Mouse (Mus musculus): ENCODE measurements around the gene Trim43a. TPM values are rescaled to one million over a fixed set of nuclear protein-coding genes. Genes with fewer than 3 reads are reported as not detected.
"Not testable (repeated sequence)": the region's sequence is repeated elsewhere in the genome, so short reads cannot be mapped to it uniquely, and the experiment has no call there.

Gene Trim43a
- total RNA-seq (2022) = 1 to 10 TPM in 1 of 4 experiments, under 1 TPM in 3; 0.15 to 1.2 (median 0.42) TPM

GRCm38 (mm10) chr9:88580591-88580990 lies at the start of gene Trim43a:
Trim43a (plus strand) TSS chr9:88580891.
- not testable (repeated sequence) for DNase-seq

GRCm38 (mm10) chr9:88534093-88534492 lies 46.6 kb upstream of the Trim43a start:
- no peak for DNase-seq

GRCm38 (mm10) chr9:88539546-88540224 lies 41.0 kb upstream of the Trim43a start:
- no peak for DNase-seq

GRCm38 (mm10) chr9:88542816-88543215 lies 37.9 kb upstream of the Trim43a start:
- no peak for DNase-seq

- DNase-seq = no peak
Observed at GRCm38 (mm10) chr9:88545534-88545933, 35.2 kb upstream of the Trim43a start.

- no peak for DNase-seq
Observed at GRCm38 (mm10) chr9:88546166-88546565, 34.5 kb upstream of the Trim43a start.

GRCm38 (mm10) chr9:88546657-88547056 lies 34.0 kb upstream of the Trim43a start:
- no peak for DNase-seq

GRCm38 (mm10) chr9:88547270-88547669 lies 33.4 kb upstream of the Trim43a start:
- DNase-seq = no peak

GRCm38 (mm10) chr9:88547851-88548613 lies 32.7 kb upstream of the Trim43a start, which contains the start of gene Zfp949:
Zfp949 (plus strand) TSS chr9:88548020.
- peak; percentile 60 for DNase-seq

GRCm38 (mm10) chr9:88548614-88548945 lies 32.1 kb upstream of the Trim43a start:
- DNase-seq = no peak

- no peak for DNase-seq
Observed at GRCm38 (mm10) chr9:88553071-88553470, 27.6 kb upstream of the Trim43a start.

GRCm38 (mm10) chr9:88558146-88558545 lies 22.5 kb upstream of the Trim43a start:
- no peak for DNase-seq

GRCm38 (mm10) chr9:88561476-88561875 lies 19.2 kb upstream of the Trim43a start:
- not testable (repeated sequence) for DNase-seq

GRCm38 (mm10) chr9:88570471-88570870 lies 10.2 kb upstream of the Trim43a start:
- not testable (repeated sequence) for DNase-seq

GRCm38 (mm10) chr9:88593708-88594107 lies 13.0 kb downstream of the Trim43a start:
- not testable (repeated sequence) for DNase-seq

- DNase-seq = peak; percentile 99
Observed at GRCm38 (mm10) chr9:88599206-88600162, 18.8 kb downstream of the Trim43a start.

GRCm38 (mm10) chr9:88625803-88626514 lies 45.3 kb downstream of the Trim43a start:
- not testable (repeated sequence) for DNase-seq

- not testable (repeated sequence) for DNase-seq
Observed at GRCm38 (mm10) chr9:88638125-88638524, 57.4 kb downstream of the Trim43a start.

Data from adrenal gland, adult 8-10 months (tissue).